In the genomic region with DNA sequence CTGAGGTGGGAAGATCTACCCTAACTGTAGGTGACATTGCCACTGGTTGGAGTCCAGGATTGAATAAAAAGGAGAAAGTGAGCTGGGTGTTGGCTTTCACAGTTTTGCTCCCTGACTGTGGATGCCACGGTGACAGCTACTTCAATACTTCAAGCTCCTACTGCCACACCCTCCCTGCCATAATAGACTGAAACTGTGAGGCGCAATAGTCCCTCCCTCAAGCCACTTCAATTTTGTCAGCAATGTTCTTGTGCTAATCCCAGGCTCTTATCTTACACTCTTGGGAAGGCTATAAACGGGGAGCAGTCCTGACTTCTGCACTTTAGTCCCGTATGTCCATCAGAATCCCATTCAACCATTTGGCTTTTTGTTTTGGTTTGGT, we compare ENCODE assay signal across 16 mouse cellular contexts. TPM values are rescaled to one million over a fixed set of nuclear protein-coding genes. Genes with fewer than 3 reads are reported as not detected.
DNase-seq lines count a peak whose midpoint lies in the region; ATAC-seq and TF ChIP-seq lines count a peak whose summit lies in the region.
"Had no signal": no experiment of that assay in that cellular context is flagged by ENCODE, and none has a peak within 500 bp of the region (broad histone marks: within the 10 kb centered on the region; RNA-seq: fewer than 3 reads in every experiment).

No protein-coding gene starts in this region.

- 27% methylated on average over 4 of the region's 4 CpGs for WGBS in heart, embryonic 14.5 days
- WGBS in lung, adult 2 months: 57% methylated on average over 4 of the region's 4 CpGs
- 57% methylated on average over 4 of the region's 4 CpGs for WGBS in intestine, embryonic 15.5 days
- 60% methylated on average over 4 of the region's 4 CpGs for WGBS in stomach, embryonic 14.5 days

- H3K9me3 ChIP-seq in heart, embryonic 14.5 days (ENCODE audit: control insufficient read depth, low read length): no peaks in the 10 kb centered on the region
- no peaks in the 10 kb centered on the region for H3K9me3 ChIP-seq in intestine, embryonic 15.5 days
- H3K9me3 ChIP-seq in stomach, embryonic 14.5 days (ENCODE audit: control insufficient read depth, low read depth, low read length): no peaks in the 10 kb centered on the region
- H3K9me3 ChIP-seq: hindbrain, embryonic 10.5 days; midbrain, embryonic 13.5 days had no signal

- H3K36me3 ChIP-seq in heart, embryonic 14.5 days (ENCODE audit: control insufficient read depth, insufficient read depth, low read length): peaks cover 33% of the 10 kb centered on the region
- peaks cover 13% of the 10 kb centered on the region; the same call in 1 of the 2 replicates for H3K36me3 ChIP-seq in intestine, embryonic 15.5 days
- H3K36me3 ChIP-seq in stomach, embryonic 14.5 days (ENCODE audit: control insufficient read depth, insufficient read depth, low read length): peaks cover 21% of the 10 kb centered on the region

- peak; percentile 29; the same call in 1 of the 2 replicates for ATAC-seq in heart, embryonic 14.5 days (ENCODE audit: insufficient number of reproducible peaks, insufficient read depth, low FRiP score, low read depth)
- peak; percentile 40 for ATAC-seq in intestine, embryonic 15.5 days
- no peak for ATAC-seq in stomach, embryonic 14.5 days (ENCODE audit: insufficient number of reproducible peaks, insufficient read depth, low FRiP score, low read depth)
- ATAC-seq: midbrain, embryonic 13.5 days had no signal

- TF ChIP-seq CTCF in lung, adult 2 months (IDR thresholded peaks at IDR 0.05; ENCODE audit: insufficient read depth, low read length): no peak

- no peak overlapping the region for H3K4me3 ChIP-seq in heart, embryonic 14.5 days (ENCODE audit: control insufficient read depth in 1 of 2, insufficient read depth in 1 of 2, low read depth in 1 of 2, low read length in 2 of 2)
- no peak overlapping the region for H3K4me3 ChIP-seq in lung, adult 2 months (replicated peaks; ENCODE audit: extremely low read depth, low read depth, low read length)
- no peak overlapping the region for H3K4me3 ChIP-seq in intestine, embryonic 15.5 days (replicated peaks)
- H3K4me3 ChIP-seq in stomach, embryonic 14.5 days (ENCODE audit: low read depth, low read length): no peak overlapping the region
- H3K4me3 ChIP-seq: hindbrain, embryonic 10.5 days; left cerebral cortex, adult 2 months; midbrain, embryonic 13.5 days had no signal

- no peak overlapping the region for H3K4me2 ChIP-seq in heart, embryonic 14.5 days (ENCODE audit: low read length)
- H3K4me2 ChIP-seq in intestine, embryonic 15.5 days (replicated peaks): no peak overlapping the region
- H3K4me2 ChIP-seq in stomach, embryonic 14.5 days (replicated peaks; ENCODE audit: low read depth, low read length): no peak overlapping the region
- H3K4me2 ChIP-seq: midbrain, embryonic 13.5 days had no signal

- peaks cover 6 to 20% of the 10 kb centered on the region in 2 experiments for H3K4me1 ChIP-seq in heart, embryonic 14.5 days (ENCODE audit: control insufficient read depth in 2 of 2, insufficient read depth in 2 of 2, low read length in 2 of 2)
- H3K4me1 ChIP-seq in lung, adult 2 months (ENCODE audit: control insufficient read depth, insufficient read depth, low read length): 0 out of 2 replicates have a peak, but pooled peaks cover 2% of the 10 kb centered on the region
- peaks cover 6% of the 10 kb centered on the region for H3K4me1 ChIP-seq in intestine, embryonic 15.5 days (replicated peaks)
- H3K4me1 ChIP-seq in stomach, embryonic 14.5 days (ENCODE audit: control insufficient read depth, insufficient read depth, low read length): 0 out of 2 replicates have a peak, but pooled peaks cover 2% of the 10 kb centered on the region

- no peak overlapping the region for H3K9ac ChIP-seq in heart, embryonic 14.5 days (ENCODE audit: low read length)
- no peak overlapping the region for H3K9ac ChIP-seq in intestine, embryonic 15.5 days
- no peak overlapping the region for H3K9ac ChIP-seq in stomach, embryonic 14.5 days (replicated peaks; ENCODE audit: low read depth, low read length)
- H3K9ac ChIP-seq: midbrain, embryonic 13.5 days had no signal

- no peak for TF ChIP-seq POLR2A in lung, adult 2 months (IDR thresholded peaks at IDR 0.05; ENCODE audit: borderline replicate concordance, extremely low read depth, low read depth, low read length)

- H3K27ac ChIP-seq in heart, embryonic 14.5 days (replicated peaks in 1 of 2; ENCODE audit: control insufficient read depth in 1 of 2, insufficient read depth in 1 of 2, low read depth in 2 of 2, low read length in 2 of 2): peak overlapping the region; percentile 1 to 2; a peak in 1 of 4 replicates
- H3K27ac ChIP-seq in intestine, embryonic 15.5 days: no peak overlapping the region
- 0 out of 2 replicates have a peak overlapping the region, but pooled peaks have one; percentile 33 for H3K27ac ChIP-seq in stomach, embryonic 14.5 days (ENCODE audit: low read length)
- H3K27ac ChIP-seq: hindbrain, embryonic 10.5 days; kidney, postnatal 0 days; left cerebral cortex, adult 2 months; midbrain, embryonic 13.5 days had no signal

- DNase-seq in heart, postnatal 36 days: no peak
- DNase-seq in lung, adult 18-20 months: peak; percentile 28 to 61
- DNase-seq in lung, adult 2 months: no peak
- no peak for DNase-seq in adrenal gland, postnatal 36 days
- no peak for DNase-seq in left cerebral cortex, adult 18-20 months (ENCODE audit: low spot score in 2 of 2)
- DNase-seq: cerebellum, adult 9-10 months; embryo, embryonic 11 days; gastrocnemius, postnatal 10 days had no signal

- no peaks in the 10 kb centered on the region for H3K27me3 ChIP-seq in heart, embryonic 14.5 days (ENCODE audit: control insufficient read depth, insufficient read depth, low read length)
- H3K27me3 ChIP-seq in intestine, embryonic 15.5 days (replicated peaks): no peaks in the 10 kb centered on the region
- no peaks in the 10 kb centered on the region for H3K27me3 ChIP-seq in stomach, embryonic 14.5 days (ENCODE audit: control insufficient read depth, insufficient read depth, low read length)
- H3K27me3 ChIP-seq: CH12.LX; midbrain, embryonic 13.5 days had no signal

- intact Hi-C loops in heart, postnatal 36 days (cut with DNase I): no loop called here

RNA-seq across cellular contexts. Expression of a gene that starts 7.8 kb away (rescaled TPM):
- polyA plus RNA-seq in heart, embryonic 14.5 days (2014; fragmentation: Nextera tagmentation; extraction: Ambion mirVana): 634 and 638 TPM in 2 replicates
- total RNA-seq in heart, postnatal 36 days (2021): 100 to 1,000 TPM; 412 to 473 TPM
- 273 and 368 TPM in 2 replicates for polyA plus RNA-seq in lung, adult 2 months (2012; rRNA removed)
- polyA plus RNA-seq in intestine, embryonic 15.5 days (2015; fragmentation: Nextera tagmentation; extraction: Ambion mirVana): 659 and 723 TPM in 2 replicates
- polyA plus RNA-seq in stomach, embryonic 14.5 days (2014; fragmentation: Nextera tagmentation; extraction: Ambion mirVana): 706 and 729 TPM in 2 replicates
- 1,000 to 10,000 TPM; 1,300 to 1,490 TPM for total RNA-seq in adrenal gland, postnatal 36 days (2021)
- total RNA-seq in left cerebral cortex, adult 18-20 months (2021): 100 to 1,000 TPM; 712 to 741 TPM

RNA-seq across cellular contexts. Expression of a gene that starts 39.2 kb away (rescaled TPM):
- 3.9 and 6.6 TPM in 2 replicates for polyA plus RNA-seq in heart, embryonic 14.5 days (2014; fragmentation: Nextera tagmentation; extraction: Ambion mirVana)
- total RNA-seq in heart, postnatal 36 days (2021): 10 to 100 TPM; 10.3 to 12.3 TPM
- polyA plus RNA-seq in lung, adult 2 months (2012; rRNA removed): 28.9 and 31.5 TPM in 2 replicates
- polyA plus RNA-seq in intestine, embryonic 15.5 days (2015; fragmentation: Nextera tagmentation; extraction: Ambion mirVana): 14.1 and 16.8 TPM in 2 replicates
- 10.9 and 14.5 TPM in 2 replicates for polyA plus RNA-seq in stomach, embryonic 14.5 days (2014; fragmentation: Nextera tagmentation; extraction: Ambion mirVana)
- 10 to 100 TPM; 16.3 to 23.0 TPM for total RNA-seq in adrenal gland, postnatal 36 days (2021)
- total RNA-seq in left cerebral cortex, adult 18-20 months (2021): 1 to 10 TPM; 1.8 to 2.2 TPM

Comparison
In these comparisons a context has a peak if more than half of its experiments do, and no peak if none do; other contexts are left out.
1. DNase-seq: peak in lung, adult 18-20 months (2 of 2); none in heart, postnatal 36 days (0 of 2), lung, adult 2 months (single experiment), adrenal gland, postnatal 36 days (0 of 2) and left cerebral cortex, adult 18-20 months (0 of 2).